Mouse (Mus musculus) embryonic facial prominence, embryonic 12.5 days (tissue): Measurements from ENCODE around the gene B3glct. TPM values are rescaled to one million over a fixed set of nuclear protein-coding genes. Genes with fewer than 3 reads are reported as not detected.

Experiments
- ATAC-seq: fragments of 200-750 bp; cut with Nextera tagmentation; 2 replicates; pipeline ENCODE4 v1.8.0; 2017; ENCODE audit not compliant: insufficient number of reproducible peaks, insufficient read depth, low FRiP score, low TSS enrichment
- H3K27ac ChIP-seq: fragments of 300-500 bp; sonication (generic); 2 replicates; pipeline ENCODE4 v1.5.1; 2016; ENCODE audit warnings: mild to moderate bottlenecking
- H3K27me3 ChIP-seq: fragments of 300-500 bp; sonication (generic); 2 replicates; pipeline ENCODE4 v1.6.1; 2016; ENCODE audit warnings: mild to moderate bottlenecking, moderate library complexity
- H3K36me3 ChIP-seq: fragments of 300-500 bp; sonication (generic); 2 replicates; pipeline ENCODE4 v1.6.1; 2016; ENCODE audit warnings: mild to moderate bottlenecking
- H3K4me1 ChIP-seq: fragments of 300-500 bp; sonication (generic); 2 replicates; pipeline ENCODE4 v1.6.1; 2016
- H3K4me2 ChIP-seq: fragments of 300-500 bp; sonication (generic); replicated peaks from 2 replicates; pipeline ENCODE4 v1.6.1; 2016; ENCODE audit warnings: mild to moderate bottlenecking, moderate library complexity
- H3K4me3 ChIP-seq: fragments of 300-500 bp; sonication (generic); 2 replicates; pipeline ENCODE4 v1.5.1; 2016; ENCODE audit warnings: mild to moderate bottlenecking
- H3K9ac ChIP-seq: fragments of 300-500 bp; sonication (generic); 2 replicates; pipeline ENCODE4 v1.6.1; 2016; ENCODE audit warnings: mild to moderate bottlenecking, moderate library complexity
- H3K9me3 ChIP-seq: fragments of 300-500 bp; sonication (generic); 2 replicates; pipeline ENCODE4 v1.6.1; 2016; ENCODE audit warnings: mild to moderate bottlenecking, moderate library complexity
- WGBS: fragments of 180-500 bp; shearing (Covaris S2); methylation state at CpG from one replicate; pipeline ENCODE4 v1.1.7; 2016; 5-methylcytosine and 5-hydroxymethylcytosine counted together
- polyA plus RNA-seq: library from polyadenylated mRNA; unstranded; fragments of >200 nt; fragmentation: Nextera tagmentation; extraction: Ambion mirVana; gene quantifications from 2 replicates; pipeline ENCODE4 v1.2.1, GENCODE M21; 2016

B3glct gene
- 15.7 and 16.9 TPM in 2 replicates for polyA plus RNA-seq

GRCm38 (mm10) chr5:149678100-149678989 is at the start of gene B3glct:
Gene B3glct (plus strand): TSS chr5:149678230.
- H3K9me3 ChIP-seq = no peaks in the 10 kb centered on the region
- H3K27me3 ChIP-seq = no peaks in the 10 kb centered on the region
- peaks cover 7% of the 10 kb centered on the region for H3K4me1 ChIP-seq
- ATAC-seq = peak; percentile 92
- H3K9ac ChIP-seq = peak within 1 kb of the TSS; percentile 80
- H3K27ac ChIP-seq = peak within 1 kb of the TSS; percentile 88
- no peaks in the 10 kb centered on the region for H3K36me3 ChIP-seq
- WGBS = 1% methylated on average over 82 of the region's 106 CpGs
- peak within 1 kb of the TSS; percentile 77 for H3K4me3 ChIP-seq
- H3K4me2 ChIP-seq = peak within 1 kb of the TSS; percentile 96

GRCm38 (mm10) chr5:149634409-149635035 is 43.5 kb upstream of the B3glct start:
- peak overlapping the region; percentile 76 for H3K4me3 ChIP-seq
- no peak overlapping the region for H3K27ac ChIP-seq
- peak overlapping the region; percentile 81 for H3K9ac ChIP-seq
- H3K9me3 ChIP-seq = no peaks in the 10 kb centered on the region
- H3K4me2 ChIP-seq = peak overlapping the region; percentile 82
- H3K4me1 ChIP-seq = peaks cover 14% of the 10 kb centered on the region
- no peak for ATAC-seq
- 73% methylated on average over 11 of the region's 11 CpGs for WGBS
- H3K27me3 ChIP-seq = no peaks in the 10 kb centered on the region
- H3K36me3 ChIP-seq = peaks cover 41% of the 10 kb centered on the region

GRCm38 (mm10) chr5:149635556-149635955 is 42.5 kb upstream of the B3glct start:
- ATAC-seq = no peak
- Histone ChIP-seq H3K4me2 (peak overlapping the region; percentile 82), H3K4me1 (peaks cover 14% of the 10 kb centered on the region), H3K27ac (peak overlapping the region; percentile 89), H3K4me3 (peak overlapping the region; percentile 76), H3K36me3 (peaks cover 31% of the 10 kb centered on the region), H3K27me3 (no peaks in the 10 kb centered on the region), H3K9ac (peak overlapping the region; percentile 81), H3K9me3 (no peaks in the 10 kb centered on the region)
- under 1% methylated on average over 24 of the region's 24 CpGs for WGBS

- peak; percentile 99 for ATAC-seq
- H3K27me3 ChIP-seq = no peaks in the 10 kb centered on the region
- WGBS = under 1% methylated on average over 60 of the region's 60 CpGs
- H3K36me3 ChIP-seq = peaks cover 23% of the 10 kb centered on the region
- H3K4me1 ChIP-seq = peaks cover 14% of the 10 kb centered on the region
- peak within 1 kb of the TSS; percentile 82 for H3K4me2 ChIP-seq
- no peaks in the 10 kb centered on the region for H3K9me3 ChIP-seq
- H3K27ac ChIP-seq = peak within 1 kb of the TSS; percentile 89
- peak within 1 kb of the TSS; percentile 81 for H3K9ac ChIP-seq
- peak within 1 kb of the TSS; percentile 76 for H3K4me3 ChIP-seq
Observed at GRCm38 (mm10) chr5:149636075-149636920, 41.7 kb upstream of the B3glct start, which contains the start of gene Hsph1. Gene Hsph1 (minus strand): TSS chr5:149636376.

GRCm38 (mm10) chr5:149637306-149637705 is 40.7 kb upstream of the B3glct start:
- ATAC-seq = no peak
- Histone ChIP-seq H3K27ac (no peak overlapping the region), H3K9ac (no peak overlapping the region; the same call in 1 of the 2 replicates), H3K9me3 (no peaks in the 10 kb centered on the region), H3K36me3 (peaks cover 13% of the 10 kb centered on the region; the same call in 1 of the 2 replicates), H3K4me3 (peak overlapping the region; percentile 76), H3K4me1 (peaks cover 14% of the 10 kb centered on the region), H3K27me3 (no peaks in the 10 kb centered on the region), H3K4me2 (peak overlapping the region; percentile 82)
- WGBS = 51% methylated on average over 8 of the region's 8 CpGs

- Histone ChIP-seq H3K4me3 (no peak overlapping the region), H3K36me3 (no peaks in the 10 kb centered on the region), H3K4me2 (no peak overlapping the region), H3K9ac (no peak overlapping the region), H3K27me3 (no peaks in the 10 kb centered on the region), H3K9me3 (no peaks in the 10 kb centered on the region), H3K27ac (no peak overlapping the region), H3K4me1 (no peaks in the 10 kb centered on the region)
- ATAC-seq = no peak
- WGBS = 78% methylated on average over 8 of the region's 8 CpGs
Observed at GRCm38 (mm10) chr5:149641277-149641892, 36.6 kb upstream of the B3glct start.

- Histone ChIP-seq H3K27me3 (no peaks in the 10 kb centered on the region), H3K27ac (no peak overlapping the region), H3K36me3 (no peaks in the 10 kb centered on the region), H3K4me1 (no peaks in the 10 kb centered on the region), H3K4me2 (no peak overlapping the region), H3K4me3 (no peak overlapping the region), H3K9me3 (no peaks in the 10 kb centered on the region), H3K9ac (no peak overlapping the region)
- ATAC-seq = no peak
- 54% methylated on average over 6 of the region's 6 CpGs for WGBS
Observed at GRCm38 (mm10) chr5:149642366-149642765, 35.7 kb upstream of the B3glct start.

- WGBS = 84% methylated on average over 11 of the region's 11 CpGs
- no peak for ATAC-seq
- Histone ChIP-seq H3K27ac (no peak overlapping the region), H3K4me3 (no peak overlapping the region), H3K9me3 (no peaks in the 10 kb centered on the region), H3K4me1 (no peaks in the 10 kb centered on the region), H3K27me3 (no peaks in the 10 kb centered on the region), H3K36me3 (no peaks in the 10 kb centered on the region), H3K9ac (no peak overlapping the region), H3K4me2 (no peak overlapping the region)
Observed at GRCm38 (mm10) chr5:149642783-149643509, 35.1 kb upstream of the B3glct start.

GRCm38 (mm10) chr5:149647367-149648115 is 30.5 kb upstream of the B3glct start:
- no peaks in the 10 kb centered on the region for H3K27me3 ChIP-seq
- no peaks in the 10 kb centered on the region for H3K9me3 ChIP-seq
- WGBS = 73% methylated on average over 8 of the region's 8 CpGs
- ATAC-seq = no peak
- no peak overlapping the region for H3K27ac ChIP-seq
- no peak overlapping the region for H3K4me3 ChIP-seq
- no peak overlapping the region for H3K4me2 ChIP-seq
- H3K9ac ChIP-seq = no peak overlapping the region
- no peaks in the 10 kb centered on the region for H3K4me1 ChIP-seq
- H3K36me3 ChIP-seq = no peaks in the 10 kb centered on the region

- Histone ChIP-seq H3K4me1 (no peaks in the 10 kb centered on the region), H3K27me3 (no peaks in the 10 kb centered on the region), H3K9me3 (no peaks in the 10 kb centered on the region), H3K27ac (no peak overlapping the region), H3K36me3 (no peaks in the 10 kb centered on the region), H3K4me2 (no peak overlapping the region), H3K9ac (no peak overlapping the region), H3K4me3 (no peak overlapping the region)
- 78% methylated on average over 4 of the region's 4 CpGs for WGBS
- no peak for ATAC-seq
Observed at GRCm38 (mm10) chr5:149648196-149648595, 29.8 kb upstream of the B3glct start.
